Mouse (Mus musculus) CD4-positive, CD25-positive, alpha-beta regulatory T cell, adult 4 months (primary cell): Measurements from ENCODE around the gene Anp32a. TPM values are rescaled to one million over a fixed set of nuclear protein-coding genes. Genes with fewer than 3 reads are reported as not detected.

Experiments
- ATAC-seq: one replicate; pipeline ENCODE4 v1.8.0; 2017
- polyA plus RNA-seq, 2 experiments: library from polyadenylated mRNA; unstranded; fragments of 100-300 nt; shearing (Covaris generic); gene quantifications; one replicate each; pipeline ENCODE4 v1.2.1; 2017

Anp32a gene
- polyA plus RNA-seq = 100 to 1,000 TPM; 111 to 235 TPM

GRCm38 (mm10) chr9:62341123-62341486 is at the start of gene Anp32a:
Gene Anp32a, plus strand, starts transcription at chr9:62341293.
- ATAC-seq = peak; percentile 80

GRCm38 (mm10) chr9:62295006-62295698 is 45.9 kb upstream of the Anp32a start:
- ATAC-seq = peak; percentile 47

GRCm38 (mm10) chr9:62296891-62297290 is 44.2 kb upstream of the Anp32a start:
- no peak for ATAC-seq

- no peak for ATAC-seq
Measured at GRCm38 (mm10) chr9:62315556-62315955, 25.5 kb upstream of the Anp32a start.

- no peak for ATAC-seq
Measured at GRCm38 (mm10) chr9:62318729-62319128, 22.4 kb upstream of the Anp32a start.

GRCm38 (mm10) chr9:62323816-62324215 is 17.3 kb upstream of the Anp32a start:
- ATAC-seq = no peak

GRCm38 (mm10) chr9:62325965-62326364 is 15.1 kb upstream of the Anp32a start:
- ATAC-seq = no peak

- no peak for ATAC-seq
Measured at GRCm38 (mm10) chr9:62334298-62334825, 6.7 kb upstream of the Anp32a start.

GRCm38 (mm10) chr9:62335396-62335795 is 5.7 kb upstream of the Anp32a start:
- ATAC-seq = no peak

GRCm38 (mm10) chr9:62337924-62338635 is 3.0 kb upstream of the Anp32a start:
- no peak for ATAC-seq

- ATAC-seq = no peak
Measured at GRCm38 (mm10) chr9:62338636-62339191, 2.4 kb upstream of the Anp32a start.

GRCm38 (mm10) chr9:62340301-62341122 is 581 bp upstream of the Anp32a start:
- ATAC-seq = no peak

GRCm38 (mm10) chr9:62341701-62342440 is 778 bp downstream of the Anp32a start:
- no peak for ATAC-seq

- ATAC-seq = no peak
Measured at GRCm38 (mm10) chr9:62342441-62343191, 1.5 kb downstream of the Anp32a start.

- ATAC-seq = peak; percentile 35
Measured at GRCm38 (mm10) chr9:62343192-62343903, 2.3 kb downstream of the Anp32a start.

GRCm38 (mm10) chr9:62343904-62344491 is 2.9 kb downstream of the Anp32a start:
- no peak for ATAC-seq

- peak; percentile 52 for ATAC-seq
Measured at GRCm38 (mm10) chr9:62344545-62344944, 3.5 kb downstream of the Anp32a start.

- no peak for ATAC-seq
Measured at GRCm38 (mm10) chr9:62345081-62345481, 4.0 kb downstream of the Anp32a start.

- ATAC-seq = no peak
Measured at GRCm38 (mm10) chr9:62345633-62346387, 4.7 kb downstream of the Anp32a start.

- no peak for ATAC-seq
Measured at GRCm38 (mm10) chr9:62346388-62346679, 5.2 kb downstream of the Anp32a start.
